7 mouse cellular contexts compared by ENCODE assay signal in the genomic region with DNA sequence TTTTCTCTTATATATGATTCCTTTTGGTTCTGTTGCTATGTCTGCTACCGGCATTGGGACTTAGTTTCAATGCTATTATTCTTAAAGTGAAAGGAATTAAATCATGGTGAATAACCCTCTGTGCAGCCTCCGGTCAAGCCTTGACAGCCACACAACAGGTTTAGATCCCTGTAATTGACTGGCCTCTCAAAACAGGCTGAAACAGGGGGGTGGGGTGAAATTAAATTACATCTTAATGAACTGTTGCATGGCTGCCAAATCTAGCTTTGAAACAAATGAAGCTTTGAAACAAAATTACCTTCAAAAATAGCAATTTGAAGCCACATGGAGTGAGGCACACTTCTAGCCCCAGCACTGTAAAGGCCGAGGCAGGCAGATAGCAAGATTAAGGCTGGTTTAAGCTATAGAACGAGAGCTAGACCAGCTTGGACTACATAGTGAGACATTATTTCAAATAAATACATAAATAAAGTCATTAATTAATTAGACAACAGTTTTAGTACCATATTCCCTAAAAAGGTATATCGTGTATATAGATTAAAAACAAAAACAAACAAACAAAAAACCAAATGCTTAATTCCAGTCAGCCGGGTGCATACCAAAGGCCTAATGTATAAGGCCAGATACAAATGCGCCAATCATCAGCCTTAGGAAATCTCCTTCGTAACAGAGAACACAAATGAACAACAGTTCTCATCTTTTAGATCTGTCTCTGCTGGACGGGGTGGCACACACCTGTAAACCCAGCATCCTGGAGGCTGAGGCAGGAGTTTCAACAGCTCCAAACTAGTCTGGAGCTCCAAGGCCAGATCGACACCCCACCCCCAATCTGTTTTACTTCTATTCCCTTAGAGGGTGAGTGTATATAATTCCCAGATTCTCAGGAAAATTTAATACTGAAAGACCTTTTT. TPM values are rescaled to one million over a fixed set of nuclear protein-coding genes. Genes with fewer than 3 reads are reported as not detected.
DNase-seq lines count a peak whose midpoint lies in the region; ATAC-seq lines count a peak whose summit lies in the region.

No protein-coding gene starts in this region.

- WGBS in lung, embryonic 15.5 days, result 23% methylated on average over 10 of the region's 10 CpGs
- WGBS in forebrain, embryonic 12.5 days, result 12% methylated on average over 10 of the region's 10 CpGs
- WGBS in liver, embryonic 12.5 days (ENCODE audit: insufficient replicate concordance), result 57% methylated on average over 10 of the region's 10 CpGs
- WGBS in stomach, embryonic 16.5 days, result 33% methylated on average over 10 of the region's 10 CpGs

- peaks cover 10% of the 10 kb centered on the region for H3K4me1 ChIP-seq in lung, embryonic 15.5 days
- peaks cover 29% of the 10 kb centered on the region for H3K4me1 ChIP-seq in forebrain, embryonic 12.5 days
- peaks cover 8% of the 10 kb centered on the region; the same call in 1 of the 2 replicates for H3K4me1 ChIP-seq in liver, embryonic 12.5 days
- H3K4me1 ChIP-seq in stomach, embryonic 16.5 days (ENCODE audit: control insufficient read depth, insufficient read depth, low read length), result peaks cover 5% of the 10 kb centered on the region; the same call in 1 of the 2 replicates

- H3K27ac ChIP-seq in lung, embryonic 15.5 days, result peak overlapping the region; percentile 88
- peak overlapping the region; percentile 65 for H3K27ac ChIP-seq in forebrain, embryonic 12.5 days
- no peak overlapping the region for H3K27ac ChIP-seq in liver, embryonic 12.5 days
- H3K27ac ChIP-seq in stomach, embryonic 16.5 days (ENCODE audit: low read length), result peak overlapping the region; percentile 76

- H3K27me3 ChIP-seq in lung, embryonic 15.5 days, result no peaks in the 10 kb centered on the region
- H3K27me3 ChIP-seq in forebrain, embryonic 12.5 days, result peaks cover 65% of the 10 kb centered on the region
- peaks cover 37% of the 10 kb centered on the region for H3K27me3 ChIP-seq in liver, embryonic 12.5 days (replicated peaks)
- H3K27me3 ChIP-seq in stomach, embryonic 16.5 days (ENCODE audit: control insufficient read depth, insufficient read depth, low read length), result no peaks in the 10 kb centered on the region

- H3K4me2 ChIP-seq in lung, embryonic 15.5 days, result peak overlapping the region; percentile 82
- peak overlapping the region; percentile 74 for H3K4me2 ChIP-seq in forebrain, embryonic 12.5 days
- H3K4me2 ChIP-seq in liver, embryonic 12.5 days, result peak overlapping the region; percentile 76
- peak overlapping the region; percentile 67 for H3K4me2 ChIP-seq in stomach, embryonic 16.5 days (ENCODE audit: low read depth, low read length)

- peak; percentile 34; the same call in 1 of the 2 replicates for ATAC-seq in lung, embryonic 15.5 days (ENCODE audit: borderline replicate concordance, extremely low read depth, low FRiP score, low TSS enrichment)
- ATAC-seq in forebrain, embryonic 12.5 days (ENCODE audit: low FRiP score), result peak; percentile 54
- ATAC-seq in liver, embryonic 12.5 days, result no peak
- no peak for ATAC-seq in stomach, embryonic 16.5 days (ENCODE audit: insufficient read depth, low FRiP score)

- peak overlapping the region; percentile 68 for H3K4me3 ChIP-seq in lung, embryonic 15.5 days
- H3K4me3 ChIP-seq in forebrain, embryonic 12.5 days (replicated peaks), result peak overlapping the region; percentile 42
- peak overlapping the region; percentile 58 for H3K4me3 ChIP-seq in liver, embryonic 12.5 days
- H3K4me3 ChIP-seq in stomach, embryonic 16.5 days (replicated peaks; ENCODE audit: low read length), result peak overlapping the region; percentile 67

- no peaks in the 10 kb centered on the region for H3K9me3 ChIP-seq in lung, embryonic 15.5 days
- no peaks in the 10 kb centered on the region for H3K9me3 ChIP-seq in forebrain, embryonic 12.5 days
- no peaks in the 10 kb centered on the region for H3K9me3 ChIP-seq in liver, embryonic 12.5 days (replicated peaks)
- no peaks in the 10 kb centered on the region for H3K9me3 ChIP-seq in stomach, embryonic 16.5 days (replicated peaks; ENCODE audit: control insufficient read depth, low read length)

- DNase-seq in lung, postnatal 14 days, result no peak
- DNase-seq in right cerebral cortex, postnatal 10 days (ENCODE audit: low spot score in 2 of 2), result no peak
- no peak for DNase-seq in cerebellum, postnatal 4 days (ENCODE audit: low spot score in 2 of 2)

- peaks cover 18% of the 10 kb centered on the region for H3K36me3 ChIP-seq in lung, embryonic 15.5 days
- H3K36me3 ChIP-seq in forebrain, embryonic 12.5 days (replicated peaks), result no peaks in the 10 kb centered on the region; the same call in 1 of the 2 replicates
- no peaks in the 10 kb centered on the region for H3K36me3 ChIP-seq in liver, embryonic 12.5 days
- no peaks in the 10 kb centered on the region for H3K36me3 ChIP-seq in stomach, embryonic 16.5 days (ENCODE audit: control insufficient read depth, insufficient read depth, low read length)

- peak overlapping the region; percentile 65 for H3K9ac ChIP-seq in lung, embryonic 15.5 days
- peak overlapping the region; percentile 49; the same call in 1 of the 2 replicates for H3K9ac ChIP-seq in forebrain, embryonic 12.5 days
- H3K9ac ChIP-seq in liver, embryonic 12.5 days, result peak overlapping the region; percentile 66
- H3K9ac ChIP-seq in stomach, embryonic 16.5 days (ENCODE audit: low read length), result peak overlapping the region; percentile 82

RNA-seq across cellular contexts. Expression of gene Zfp9, which starts 1.0 kb away (rescaled TPM):
- 9.0 and 9.6 TPM in 2 replicates for polyA plus RNA-seq in lung, embryonic 15.5 days (2015; fragmentation: Nextera tagmentation; extraction: Ambion mirVana)
- 8.5 and 9.7 TPM in 2 replicates for polyA plus RNA-seq in forebrain, embryonic 12.5 days (2016; fragmentation: Nextera tagmentation; extraction: Ambion mirVana)
- polyA plus RNA-seq in liver, embryonic 12.5 days (2016; fragmentation: Nextera tagmentation; extraction: Ambion mirVana), result 2.0 and 2.5 TPM in 2 replicates
- 10.9 and 11.3 TPM in 2 replicates for polyA plus RNA-seq in stomach, embryonic 16.5 days (2015; fragmentation: Nextera tagmentation; extraction: Ambion mirVana)

RNA-seq across cellular contexts. Expression of gene Zfp248, which starts 22.8 kb away (rescaled TPM):
- polyA plus RNA-seq in lung, embryonic 15.5 days (2015; fragmentation: Nextera tagmentation; extraction: Ambion mirVana), result 6.7 and 7.6 TPM in 2 replicates
- 12.3 and 12.7 TPM in 2 replicates for polyA plus RNA-seq in forebrain, embryonic 12.5 days (2016; fragmentation: Nextera tagmentation; extraction: Ambion mirVana)
- polyA plus RNA-seq in liver, embryonic 12.5 days (2016; fragmentation: Nextera tagmentation; extraction: Ambion mirVana), result 2.5 and 2.9 TPM in 2 replicates
- polyA plus RNA-seq in stomach, embryonic 16.5 days (2015; fragmentation: Nextera tagmentation; extraction: Ambion mirVana), result 7.0 and 7.8 TPM in 2 replicates

RNA-seq across cellular contexts. Expression of gene Bms1, which starts 58.9 kb away (rescaled TPM):
- 35.2 and 36.8 TPM in 2 replicates for polyA plus RNA-seq in lung, embryonic 15.5 days (2015; fragmentation: Nextera tagmentation; extraction: Ambion mirVana)
- polyA plus RNA-seq in forebrain, embryonic 12.5 days (2016; fragmentation: Nextera tagmentation; extraction: Ambion mirVana), result 45.4 and 46.2 TPM in 2 replicates
- 41.1 and 41.2 TPM in 2 replicates for polyA plus RNA-seq in liver, embryonic 12.5 days (2016; fragmentation: Nextera tagmentation; extraction: Ambion mirVana)
- polyA plus RNA-seq in stomach, embryonic 16.5 days (2015; fragmentation: Nextera tagmentation; extraction: Ambion mirVana), result 30.1 and 31.1 TPM in 2 replicates

Comparison
In these comparisons a context has a peak if more than half of its experiments do, and no peak if none do; other contexts are left out.
1. ATAC-seq: peak in lung, embryonic 15.5 days (single experiment) and forebrain, embryonic 12.5 days (single experiment); none in liver, embryonic 12.5 days (single experiment) and stomach, embryonic 16.5 days (single experiment).
2. Peak in every context shown above with its lines, with median percentiles within 50 percentile points of each other: H3K4me2 ChIP-seq, H3K4me3 ChIP-seq and H3K9ac ChIP-seq.